Mouse (Mus musculus) urinary bladder, adult 2 months (tissue): ENCODE data around the gene Dnase2b. TPM values are rescaled to one million over a fixed set of nuclear protein-coding genes. Genes with fewer than 3 reads are reported as not detected.

Experiments used
- DNase-seq: peaks from one replicate; pipeline ENCODE4 v3.0.0; 2022; ENCODE audit warnings: low spot score
- polyA plus RNA-seq: library from polyadenylated mRNA; depleted of rRNA; stranded (reverse); fragments of >200 nt; gene quantifications from 2 replicates; pipeline ENCODE4 v1.2.3, GENCODE M21; 2012

The Dnase2b gene
- polyA plus RNA-seq, 1 experiment = not detected

DNA sequence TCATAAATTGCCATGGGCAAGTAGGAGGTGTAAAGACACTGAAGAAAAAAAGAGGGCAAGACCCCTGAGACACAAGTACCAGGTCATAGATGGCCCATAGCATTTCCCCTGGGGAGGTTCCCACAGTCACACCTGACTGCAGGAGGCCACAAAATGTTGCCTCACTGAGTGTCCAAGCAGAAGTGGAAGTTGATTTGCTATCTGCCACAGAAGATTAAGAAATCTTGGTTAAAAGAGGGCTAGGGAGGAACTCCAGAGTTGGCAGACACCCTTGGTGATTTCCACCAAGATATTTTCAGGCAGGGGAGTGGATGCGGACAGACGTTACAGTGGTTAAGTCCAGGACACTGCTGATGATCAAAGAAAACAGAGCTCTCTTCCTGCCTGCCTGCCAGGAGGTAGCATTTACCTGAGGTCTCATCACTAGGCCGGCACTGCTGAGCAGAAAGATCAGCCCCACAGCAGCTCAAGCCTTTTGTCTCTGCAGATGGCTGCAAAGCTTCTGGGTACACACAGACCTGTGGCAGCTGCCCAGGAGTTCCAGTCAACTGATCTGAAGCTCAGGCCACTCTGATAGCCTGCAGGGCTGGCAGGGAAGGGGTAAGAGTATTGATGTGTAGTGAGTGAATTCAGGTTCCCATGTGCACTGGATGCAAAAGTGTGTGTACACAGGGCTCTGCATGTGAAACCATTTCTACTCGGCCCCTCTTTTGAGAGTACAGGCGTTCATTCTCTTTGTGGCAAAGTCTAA, 1.3 kb upstream of the Dnase2b start:
- DNase-seq = no peak

- no peak for DNase-seq
These were observed 3.6 kb downstream of the Dnase2b start for GRCm38 (mm10) chr3:146611821-146612220.

- no peak for DNase-seq
These were observed 4.1 kb downstream of the Dnase2b start for GRCm38 (mm10) chr3:146611261-146611660.

- no peak for DNase-seq
These were observed 5.1 kb downstream of the Dnase2b start for GRCm38 (mm10) chr3:146610322-146610721.

- no peak for DNase-seq
These were observed 8.0 kb downstream of the Dnase2b start for GRCm38 (mm10) chr3:146607368-146607767.

DNA sequence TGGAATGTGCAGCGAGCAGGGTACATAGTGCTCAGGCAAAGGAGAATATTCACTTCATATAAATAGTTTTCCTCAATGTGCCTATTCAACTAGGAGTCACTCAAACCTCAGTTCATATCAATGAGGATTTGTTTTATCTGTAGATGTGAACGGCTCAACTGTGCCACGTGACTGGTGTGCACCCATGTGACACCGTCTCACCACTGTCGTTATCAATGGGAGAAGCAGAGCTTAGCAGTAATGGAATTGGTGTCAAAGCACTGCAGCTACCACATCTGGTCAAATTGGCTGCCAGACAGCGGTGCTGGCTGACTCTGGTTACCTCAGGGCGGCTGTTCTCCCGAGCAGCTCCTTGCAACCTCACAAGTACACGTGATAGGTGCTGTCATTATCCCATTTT, 10.7 kb downstream of the Dnase2b start:
- no peak for DNase-seq

- DNase-seq = no peak
These were observed 12.9 kb downstream of the Dnase2b start for GRCm38 (mm10) chr3:146602531-146602930.

- no peak for DNase-seq
These were observed 14.2 kb downstream of the Dnase2b start for GRCm38 (mm10) chr3:146601205-146601604.

DNA sequence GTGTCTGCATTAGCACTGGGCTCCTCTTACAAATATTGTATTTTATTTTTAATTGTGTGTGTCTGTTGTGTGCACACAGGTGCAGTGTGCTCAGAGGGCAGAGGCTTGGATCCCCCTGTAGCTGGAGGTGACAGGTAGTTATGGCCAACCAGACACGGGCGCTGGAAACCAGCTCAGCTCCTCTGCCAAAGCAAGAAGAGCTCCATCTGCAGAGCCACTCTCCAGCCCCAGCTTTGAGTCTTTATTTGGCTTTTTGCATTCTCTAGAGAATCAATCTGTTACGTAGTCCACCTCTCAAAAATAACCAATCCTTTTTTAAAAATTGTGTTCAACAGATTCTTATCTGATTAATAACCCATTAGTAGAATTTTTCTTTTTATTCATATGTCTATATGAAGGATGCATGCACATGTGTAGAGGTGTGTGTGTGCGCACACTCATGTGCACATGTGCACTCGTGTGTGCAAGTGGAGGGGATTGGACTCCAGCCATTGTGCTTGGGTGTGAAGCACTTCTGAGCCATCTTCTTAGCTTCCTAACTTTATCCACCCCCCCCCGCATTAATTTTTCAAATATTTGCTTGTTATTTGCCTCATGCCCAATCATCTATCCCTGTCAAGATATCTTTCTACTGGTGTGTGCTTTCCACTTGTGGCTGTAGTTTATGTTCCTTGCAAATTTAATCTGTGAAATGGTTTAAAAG, 16.0 kb downstream of the Dnase2b start:
- no peak for DNase-seq

GRCm38 (mm10) chr3:146598411-146598810, 17.0 kb downstream of the Dnase2b start:
- DNase-seq = no peak

DNA sequence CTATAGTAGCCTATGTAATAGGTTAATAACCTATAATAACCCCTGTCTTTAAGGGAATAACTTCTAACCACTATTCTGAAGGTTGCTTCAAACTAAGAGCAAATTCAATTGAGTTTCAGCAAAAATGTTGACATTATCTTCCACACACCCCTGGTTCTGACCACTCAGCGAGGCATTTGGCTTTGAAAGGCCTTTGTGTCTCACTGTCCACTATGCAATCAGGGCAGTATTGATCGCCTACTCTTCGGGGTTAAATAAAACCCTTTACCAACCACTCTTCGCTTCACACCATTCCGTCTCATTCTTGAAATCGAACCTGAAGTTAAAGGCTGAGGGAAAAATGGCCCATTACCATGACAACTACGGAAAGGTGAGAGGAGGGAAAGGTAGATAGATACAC, 18.5 kb downstream of the Dnase2b start:
- no peak for DNase-seq

DNA sequence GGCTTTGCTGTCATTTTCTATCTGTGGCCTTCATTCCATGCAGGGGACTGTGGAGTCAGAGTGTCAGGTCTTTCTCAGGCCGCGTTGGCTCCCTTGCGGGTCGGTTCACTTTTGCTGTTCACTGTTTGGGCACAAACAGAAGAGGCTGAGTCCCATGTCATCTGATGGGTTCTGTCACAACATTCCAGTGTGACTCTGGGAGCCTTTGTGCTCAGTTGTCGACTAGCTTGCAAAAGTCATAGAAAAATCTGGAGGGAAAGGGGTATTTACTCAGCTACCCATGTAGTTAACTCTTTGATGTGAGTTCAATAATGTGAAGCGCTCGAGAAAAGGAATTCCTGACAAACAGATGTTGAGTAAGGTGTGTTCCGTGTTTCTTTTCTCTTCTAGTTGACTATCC, 19.0 kb downstream of the Dnase2b start:
- DNase-seq = no peak

DNA sequence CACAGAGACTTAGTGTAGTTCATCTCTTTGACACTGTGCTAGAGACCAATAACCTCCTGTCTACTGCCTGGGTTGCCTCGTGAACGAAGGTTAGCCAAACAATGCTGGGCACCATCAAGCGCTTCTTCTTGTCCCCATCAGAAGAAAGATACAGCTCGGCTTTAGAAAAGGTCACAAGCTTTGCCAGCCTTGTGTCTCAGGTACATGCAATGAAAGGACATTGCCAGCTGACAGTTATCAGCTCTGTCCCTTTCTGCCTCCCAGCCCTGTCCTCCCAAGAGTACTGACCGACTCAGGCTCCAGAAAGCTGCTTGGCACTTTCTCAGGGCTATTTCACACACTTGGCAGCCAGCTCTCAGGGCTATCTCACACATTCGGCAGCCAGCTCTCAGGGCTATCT, 20.0 kb downstream of the Dnase2b start:
- no peak for DNase-seq

DNA sequence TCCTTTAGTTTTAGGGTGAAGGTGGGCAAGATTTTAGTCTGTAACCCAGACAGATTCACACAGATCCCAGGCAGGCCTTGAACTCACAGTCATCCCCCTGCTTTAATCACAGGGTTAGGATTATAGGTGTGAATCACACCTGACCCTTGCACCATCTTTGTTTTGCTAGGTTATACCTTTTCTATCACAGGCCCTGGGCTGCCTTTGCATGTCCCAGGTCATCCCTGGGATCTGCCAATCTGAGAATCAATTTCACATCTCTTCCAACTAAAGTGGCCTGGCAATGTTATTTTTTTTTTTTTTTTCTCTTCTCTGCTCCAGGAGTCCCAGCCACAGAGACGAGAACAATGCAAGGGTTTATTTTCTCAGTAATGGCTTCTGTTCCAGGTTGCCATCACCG, 23.8 kb downstream of the Dnase2b start:
- no peak for DNase-seq

GRCm38 (mm10) chr3:146591159-146591558, 24.2 kb downstream of the Dnase2b start:
- DNase-seq = no peak

- DNase-seq = no peak
These were observed 25.9 kb downstream of the Dnase2b start for GRCm38 (mm10) chr3:146589523-146589922.

DNA sequence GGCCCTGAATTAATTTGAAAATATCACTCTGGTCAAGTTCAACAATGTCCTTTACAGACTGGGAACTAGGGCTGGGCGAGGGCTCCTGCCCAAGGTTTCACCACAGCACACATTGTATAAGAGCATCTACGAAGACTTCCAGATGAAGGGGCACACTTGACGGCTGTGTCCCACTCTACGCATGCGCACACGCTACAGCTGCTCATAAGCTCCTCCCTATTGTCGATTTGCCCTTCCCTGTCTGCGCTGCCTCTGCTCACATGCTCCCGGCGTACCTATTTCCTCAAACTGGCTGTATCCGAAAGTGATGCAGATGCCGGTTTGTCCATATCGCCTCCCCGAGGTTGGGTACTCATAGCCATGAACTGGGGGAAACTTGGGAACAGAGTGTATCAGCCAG, 28.8 kb downstream of the Dnase2b start:
- DNase-seq = no peak

GRCm38 (mm10) chr3:146583908-146584307, 31.5 kb downstream of the Dnase2b start:
- DNase-seq = no peak

GRCm38 (mm10) chr3:146583478-146583877, 31.9 kb downstream of the Dnase2b start:
- DNase-seq = no peak

GRCm38 (mm10) chr3:146580039-146580729, 35.2 kb downstream of the Dnase2b start:
- no peak for DNase-seq

DNA sequence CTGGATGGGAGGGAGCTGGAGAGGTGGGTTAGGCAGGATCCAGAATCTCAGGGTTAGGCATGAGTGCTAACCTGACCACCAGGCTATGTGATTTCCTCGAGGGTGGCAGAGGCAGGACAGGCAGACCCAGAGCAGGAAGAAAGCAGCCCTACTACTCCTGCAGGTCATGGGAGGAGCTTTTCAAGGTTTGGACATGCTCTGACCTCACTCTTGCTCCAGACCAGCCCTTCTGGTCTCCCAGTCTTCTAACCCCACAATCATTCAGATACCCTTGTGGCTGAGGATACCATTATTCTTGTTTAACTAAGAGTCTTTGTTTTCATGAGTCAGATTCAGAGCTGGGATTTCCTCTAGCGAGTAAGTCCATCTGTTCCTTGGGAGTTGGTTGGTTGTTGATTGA, 37.8 kb downstream of the Dnase2b start:
- DNase-seq = no peak

GRCm38 (mm10) chr3:146571341-146571740, 44.1 kb downstream of the Dnase2b start:
- DNase-seq = no peak

GRCm38 (mm10) chr3:146570939-146571338, 44.5 kb downstream of the Dnase2b start:
- DNase-seq = no peak
